Mouse (Mus musculus) ES-E14 (cell line): Measurements from ENCODE around the gene Lrrn2. TPM values are rescaled to one million over a fixed set of nuclear protein-coding genes. Genes with fewer than 3 reads are reported as not detected.
A peak's percentile ranks its signal among the peaks of the same experiment; 100 is the strongest.

Source experiments
- DNase-seq: peaks from one replicate; pipeline ENCODE4 v3.0.0-alpha.2; 2013; ENCODE audit warnings: low read depth, low spot score
- H3K27ac ChIP-seq: 2 replicates; pipeline ENCODE4 v1.5.1; 2012; ENCODE audit warnings: low read depth, mild to moderate bottlenecking, low read length, moderate library complexity, mixed read lengths; ENCODE audit not compliant: poor library complexity, insufficient read depth, severe bottlenecking
- H3K36me3 ChIP-seq: 2 replicates; pipeline ENCODE4 v1.6.1; 2012; ENCODE audit warnings: mild to moderate bottlenecking, low read length, moderate library complexity, mixed read lengths; ENCODE audit not compliant: control insufficient read depth, poor library complexity, insufficient read depth, severe bottlenecking
- H3K4me1 ChIP-seq, 2 experiments: fragments of 150-350 bp in 1 of 2; sonication (generic) in 1 of 2; 2 replicates each; pipeline ENCODE4 v1.6.1; 2012; ENCODE audit warnings: low read length in 2 of 2, mild to moderate bottlenecking in 1 of 2, mixed read lengths in 1 of 2; ENCODE audit not compliant: control insufficient read depth in 2 of 2, insufficient read depth in 2 of 2, poor library complexity in 1 of 2
- H3K4me3 ChIP-seq, 2 experiments: fragments of 150-350 bp in 1 of 2; sonication (generic) in 1 of 2; 2 replicates each; pipeline ENCODE4 v1.5.1; 2012; ENCODE audit warnings: low read length in 2 of 2, low read depth in 1 of 2, mild to moderate bottlenecking in 1 of 2, mixed read lengths in 1 of 2; ENCODE audit not compliant: insufficient read depth in 1 of 2, poor library complexity in 1 of 2, severe bottlenecking in 1 of 2
- H3K9ac ChIP-seq: 2 replicates; pipeline ENCODE4 v1.6.1; 2012; ENCODE audit warnings: low read depth, mild to moderate bottlenecking, low read length, mixed read lengths; ENCODE audit not compliant: poor library complexity, insufficient read depth, severe bottlenecking
- H3K9me3 ChIP-seq: fragments of 150-350 bp; sonication (generic); 2 replicates; pipeline ENCODE4 v1.6.1; 2012; ENCODE audit warnings: low read depth, mild to moderate bottlenecking, low read length; ENCODE audit not compliant: control insufficient read depth, insufficient read depth
- CHD2 ChIP-seq: IDR thresholded peaks from 2 replicates; pipeline ENCODE4 v1.6.1; 2014; ENCODE audit warnings: mild to moderate bottlenecking, low read depth, low read length, inconsistent platforms
- HCFC1 ChIP-seq: IDR thresholded peaks from 2 replicates; pipeline ENCODE4 v1.6.1; 2012; ENCODE audit warnings: low read length, inconsistent platforms, borderline replicate concordance; ENCODE audit not compliant: insufficient read depth
- MAFK ChIP-seq: IDR thresholded peaks from 2 replicates; pipeline ENCODE4 v1.6.1; 2014; ENCODE audit warnings: mild to moderate bottlenecking, low read depth, low read length, inconsistent platforms; ENCODE audit not compliant: insufficient read depth
- ZC3H11A ChIP-seq: IDR thresholded peaks from 2 replicates; pipeline ENCODE4 v1.6.1; 2012; ENCODE audit warnings: low read depth, mild to moderate bottlenecking, inconsistent platforms, low read length, borderline replicate concordance
- ZNF384 ChIP-seq: IDR thresholded peaks from 2 replicates; pipeline ENCODE4 v1.6.1; 2012; ENCODE audit warnings: low read depth, low read length, inconsistent platforms
- in situ Hi-C, 2 experiments: fragments of 600-800 bp; cut with MboI; formaldehyde crosslinking; loops; one replicate each; pipeline ENCODE4 v1.15.1; 2025; ENCODE audit warnings: low sequenced_read_pairs in 2 of 2, inconsistent platforms in 1 of 2; ENCODE audit not compliant: unreplicated experiment in 2 of 2
- total RNA-seq: library from RNA; depleted of rRNA; stranded (reverse); fragments of 300-350 nt; gene quantifications from 2 replicates; pipeline ENCODE4 v1.2.3, GENCODE M21; 2012

Lrrn2 gene
- total RNA-seq, 1 experiment: 3.0 TPM

DNA sequence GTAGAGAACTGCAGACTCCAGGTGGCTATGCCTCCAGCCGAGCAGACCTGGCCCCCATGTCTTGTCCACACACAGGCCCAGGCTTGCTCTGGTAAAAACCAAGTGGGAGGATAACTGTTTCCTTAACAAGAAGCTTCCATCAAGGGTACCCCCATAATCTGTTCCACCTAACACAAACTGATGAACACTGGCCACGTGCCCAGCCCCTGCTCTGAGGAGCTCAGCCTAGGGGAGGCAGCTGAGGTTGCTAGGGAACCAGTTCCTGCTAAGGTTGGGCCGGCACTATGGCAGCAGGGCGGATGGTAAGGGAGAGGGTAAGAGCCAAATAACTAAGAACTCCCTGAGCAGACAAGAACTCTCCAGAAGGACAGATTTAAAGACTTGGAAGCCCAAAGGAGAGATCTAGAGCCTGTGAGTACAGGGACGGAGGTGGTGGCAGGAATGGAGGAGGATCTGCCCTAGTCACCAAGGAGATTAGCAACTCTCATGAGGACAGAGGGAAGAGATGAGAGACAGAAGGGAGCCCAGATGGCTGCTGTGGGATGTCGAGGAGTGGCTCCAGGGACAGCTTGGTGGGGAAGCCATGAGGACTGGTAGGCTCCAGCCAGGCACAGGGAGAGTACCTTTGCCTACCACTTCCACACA is 35.9 kb downstream of the Lrrn2 start:
- no peak for DNase-seq
- no peak overlapping the region for H3K9ac ChIP-seq
- in situ Hi-C loops: no loop called here
- peaks cover 6 to 23% of the 10 kb centered on the region in 2 experiments; a peak in 2 of 4 replicates for H3K4me1 ChIP-seq
- no peaks in the 10 kb centered on the region for H3K9me3 ChIP-seq
- no peaks in the 10 kb centered on the region; the same call in 1 of the 2 replicates for H3K36me3 ChIP-seq
- TF ChIP-seq HCFC1 (no peak), CHD2 (no peak), ZNF384 (no peak), ZC3H11A (no peak), MAFK (no peak)
- no peak overlapping the region for H3K4me3 ChIP-seq
- no peak overlapping the region for H3K27ac ChIP-seq

- Histone ChIP-seq H3K36me3 (no peaks in the 10 kb centered on the region), H3K4me3 (no peak overlapping the region), H3K4me1 (peaks cover 6 to 28% of the 10 kb centered on the region in 2 experiments; a peak in 2 of 4 replicates), H3K9me3 (no peaks in the 10 kb centered on the region), H3K27ac (no peak overlapping the region; the same call in 1 of the 2 replicates), H3K9ac (no peak overlapping the region)
- DNase-seq: no peak
- TF ChIP-seq MAFK (no peak), ZNF384 (no peak), CHD2 (no peak), HCFC1 (no peak), ZC3H11A (no peak)
- in situ Hi-C loops: no loop called here
Observed at GRCm38 (mm10) chr1:132917554-132917953, 37.5 kb downstream of the Lrrn2 start.

DNA sequence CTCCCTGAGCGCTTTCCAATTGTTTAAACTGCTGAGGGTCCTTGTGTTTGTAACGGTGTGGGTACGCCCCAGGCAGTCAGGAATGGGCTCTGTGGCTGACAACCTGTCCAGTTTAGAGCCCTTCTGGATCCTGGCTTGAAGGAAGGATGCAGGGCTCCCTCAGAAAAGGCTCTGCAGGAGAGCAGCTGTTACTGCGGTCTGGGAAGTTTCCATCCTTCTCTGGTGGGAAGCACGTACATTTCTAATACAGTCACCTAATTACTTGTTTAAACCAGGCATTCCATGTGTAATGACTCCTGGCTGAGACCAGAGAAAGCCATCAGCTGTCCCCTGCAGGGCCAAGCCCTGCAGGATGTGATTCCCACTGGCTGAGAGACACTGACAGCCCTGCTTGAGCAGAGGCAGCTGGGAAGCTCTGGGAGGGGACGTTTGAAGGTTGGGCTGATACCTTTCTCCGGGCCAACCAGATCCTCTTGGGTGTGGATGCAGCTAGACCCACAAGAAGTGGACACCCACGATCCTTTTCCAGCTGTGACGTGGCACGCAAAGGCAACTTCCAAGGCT is 38.1 kb downstream of the Lrrn2 start:
- in situ Hi-C loops: no loop called here
- Histone ChIP-seq H3K4me3 (no peak overlapping the region), H3K9ac (no peak overlapping the region), H3K27ac (no peak overlapping the region; the same call in 1 of the 2 replicates), H3K4me1 (peaks cover 6 to 28% of the 10 kb centered on the region in 2 experiments; a peak in 2 of 4 replicates), H3K9me3 (no peaks in the 10 kb centered on the region), H3K36me3 (no peaks in the 10 kb centered on the region)
- no peak for DNase-seq
- no peak for TF ChIP-seq CHD2
- TF ChIP-seq ZC3H11A: no peak
- no peak for TF ChIP-seq MAFK
- TF ChIP-seq HCFC1: no peak
- no peak for TF ChIP-seq ZNF384

- H3K36me3 ChIP-seq: no peaks in the 10 kb centered on the region
- TF ChIP-seq ZC3H11A (no peak), MAFK (no peak), HCFC1 (no peak), ZNF384 (no peak), CHD2 (no peak)
- in situ Hi-C loops: no loop called here
- no peaks in the 10 kb centered on the region for H3K9me3 ChIP-seq
- H3K4me1 ChIP-seq: peaks cover 6 to 28% of the 10 kb centered on the region in 2 experiments; a peak in 2 of 4 replicates
- H3K27ac ChIP-seq: peak overlapping the region; percentile 51; the same call in 1 of the 2 replicates
- peak overlapping the region; percentile 61; the same call in 1 of the 2 replicates for H3K9ac ChIP-seq
- no peak for DNase-seq
- no peak overlapping the region for H3K4me3 ChIP-seq
Observed at GRCm38 (mm10) chr1:132919258-132919657, 39.2 kb downstream of the Lrrn2 start.
